10 mouse cellular contexts compared by ENCODE assay signal in the genomic region with DNA sequence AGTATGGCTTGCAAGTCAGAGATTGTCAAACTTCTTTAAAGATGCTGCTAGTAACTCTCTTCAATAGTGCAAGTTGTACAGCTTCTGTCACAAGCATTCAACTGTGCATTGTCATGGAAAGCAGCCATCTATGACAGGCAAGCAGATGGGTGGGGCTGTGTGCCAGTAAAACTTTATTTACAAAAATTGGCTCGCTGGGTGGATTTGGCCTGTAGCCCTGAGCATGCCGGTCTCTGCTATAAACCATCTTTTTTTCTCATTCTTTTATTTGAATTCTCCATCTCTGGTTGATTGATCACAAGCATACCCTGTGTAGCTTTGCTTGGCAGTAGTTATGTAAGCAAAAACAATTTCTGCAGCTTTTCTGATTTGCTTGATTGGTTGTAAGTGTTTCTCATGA.
DNase-seq lines count a peak whose midpoint lies in the region; ATAC-seq and TF ChIP-seq lines count a peak whose summit lies in the region.
"Had no signal": no experiment of that assay in that cellular context is flagged by ENCODE, and none has a peak within 500 bp of the region (broad histone marks: within the 10 kb centered on the region; RNA-seq: fewer than 3 reads in every experiment).

No protein-coding gene starts in this region.

- H3K36me3 ChIP-seq in hindbrain, embryonic 16.5 days (ENCODE audit: control insufficient read depth, insufficient read depth, low read length): no peaks in the 10 kb centered on the region
- H3K36me3 ChIP-seq in hindbrain, embryonic 12.5 days: no peaks in the 10 kb centered on the region
- H3K36me3 ChIP-seq in midbrain, postnatal 0 days (ENCODE audit: insufficient read depth, low read length): no peaks in the 10 kb centered on the region

- no peaks in the 10 kb centered on the region for H3K27me3 ChIP-seq in hindbrain, embryonic 16.5 days (replicated peaks; ENCODE audit: control insufficient read depth, insufficient read depth, low read length)
- no peaks in the 10 kb centered on the region for H3K27me3 ChIP-seq in hindbrain, embryonic 12.5 days
- H3K27me3 ChIP-seq in midbrain, postnatal 0 days (ENCODE audit: insufficient read depth, low read length): no peaks in the 10 kb centered on the region

- H3K27ac ChIP-seq in hindbrain, embryonic 16.5 days (ENCODE audit: low read depth, low read length): no peak overlapping the region; the same call in 1 of the 2 replicates
- H3K27ac ChIP-seq in hindbrain, embryonic 12.5 days: no peak overlapping the region
- no peak overlapping the region for H3K27ac ChIP-seq in midbrain, postnatal 0 days (ENCODE audit: low read depth, low read length)

- H3K9ac ChIP-seq in hindbrain, embryonic 16.5 days (ENCODE audit: low read depth, low read length): no peak overlapping the region
- no peak overlapping the region for H3K9ac ChIP-seq in hindbrain, embryonic 12.5 days
- no peak overlapping the region for H3K9ac ChIP-seq in midbrain, postnatal 0 days (replicated peaks; ENCODE audit: low read length, poor library complexity, severe bottlenecking)
- H3K9ac ChIP-seq: liver, postnatal 0 days had no signal

- H3K4me2 ChIP-seq in hindbrain, embryonic 16.5 days (ENCODE audit: low read length): no peak overlapping the region
- no peak overlapping the region for H3K4me2 ChIP-seq in hindbrain, embryonic 12.5 days (replicated peaks)
- no peak overlapping the region for H3K4me2 ChIP-seq in midbrain, postnatal 0 days (ENCODE audit: low read depth, low read length, poor library complexity, severe bottlenecking)
- H3K4me2 ChIP-seq: heart, embryonic 11.5 days had no signal

- DNase-seq in ZHBTc4 (ENCODE audit: low read depth, low spot score): peak; percentile 24
- DNase-seq in frontal cortex, postnatal 36 days (ENCODE audit: low spot score in 2 of 2): peak; percentile 30 to 66
- peak; percentile 52 for DNase-seq in midbrain, postnatal 0 days (ENCODE audit: low spot score)
- DNase-seq in gastrocnemius, adult 8-10 months (ENCODE audit: low spot score in 2 of 2): no peak
- DNase-seq in ovary, postnatal 36 days (ENCODE audit: low spot score): no peak
- DNase-seq: adrenal gland, postnatal 36 days; liver, postnatal 0 days had no signal

- no peaks in the 10 kb centered on the region for H3K9me3 ChIP-seq in hindbrain, embryonic 16.5 days (ENCODE audit: control insufficient read depth, low read length)
- no peaks in the 10 kb centered on the region for H3K9me3 ChIP-seq in hindbrain, embryonic 12.5 days (replicated peaks)
- no peaks in the 10 kb centered on the region for H3K9me3 ChIP-seq in midbrain, postnatal 0 days (ENCODE audit: low read length)

- TF ChIP-seq CTCF in midbrain, postnatal 0 days (IDR thresholded peaks at IDR 0.05): no peak

- H3K4me1 ChIP-seq in hindbrain, embryonic 16.5 days (ENCODE audit: control insufficient read depth, insufficient read depth, low read depth, low read length): 0 out of 2 replicates have a peak, but pooled peaks cover 2% of the 10 kb centered on the region
- 0 out of 2 replicates have a peak, but pooled peaks cover 2% of the 10 kb centered on the region for H3K4me1 ChIP-seq in hindbrain, embryonic 12.5 days
- no peaks in the 10 kb centered on the region for H3K4me1 ChIP-seq in midbrain, postnatal 0 days (ENCODE audit: insufficient read depth, low read length)

- WGBS in hindbrain, embryonic 16.5 days: 21% methylated on average over 2 of the region's 2 CpGs
- WGBS in hindbrain, embryonic 12.5 days: 58% methylated on average over 2 of the region's 2 CpGs
- 45% methylated on average over 2 of the region's 2 CpGs for WGBS in midbrain, postnatal 0 days

- peak; percentile 79 for ATAC-seq in hindbrain, embryonic 16.5 days
- no peak for ATAC-seq in hindbrain, embryonic 12.5 days (ENCODE audit: low FRiP score)
- no peak for ATAC-seq in midbrain, postnatal 0 days (ENCODE audit: low FRiP score)
- ATAC-seq: liver, postnatal 0 days had no signal

- H3K4me3 ChIP-seq in hindbrain, embryonic 16.5 days (ENCODE audit: low read length): no peak overlapping the region
- no peak overlapping the region for H3K4me3 ChIP-seq in hindbrain, embryonic 12.5 days
- H3K4me3 ChIP-seq in midbrain, postnatal 0 days (ENCODE audit: low read depth, low read length): no peak overlapping the region

Comparison
In these comparisons a context has a peak if more than half of its experiments do, and no peak if none do; other contexts are left out.
1. DNase-seq: peak in ZHBTc4 (single experiment), frontal cortex, postnatal 36 days (2 of 2) and midbrain, postnatal 0 days (single experiment); none in gastrocnemius, adult 8-10 months (0 of 2) and ovary, postnatal 36 days (single experiment).